26 mouse cellular contexts compared by ENCODE assay signal in genomic region chr1:162436672-162437071, GRCm38 (mm10). TPM values are rescaled to one million over a fixed set of nuclear protein-coding genes. Genes with fewer than 3 reads are reported as not detected.
A peak's percentile ranks its signal among the peaks of the same experiment; 100 is the strongest.
DNase-seq lines count a peak whose midpoint lies in the region; ATAC-seq and TF ChIP-seq lines count a peak whose summit lies in the region.
"Had no signal": no experiment of that assay in that cellular context is flagged by ENCODE, and none has a peak within 500 bp of the region (broad histone marks: within the 10 kb centered on the region; RNA-seq: fewer than 3 reads in every experiment).

No protein-coding gene starts in this region.

- H3K27me3 ChIP-seq in midbrain, embryonic 16.5 days (ENCODE audit: control insufficient read depth, insufficient read depth, low read depth, low read length), result no peaks in the 10 kb centered on the region
- no peaks in the 10 kb centered on the region for H3K27me3 ChIP-seq in midbrain, embryonic 15.5 days (replicated peaks)
- no peaks in the 10 kb centered on the region for H3K27me3 ChIP-seq in thymus, adult 2 months (ENCODE audit: control insufficient read depth, insufficient read depth, low read length)
- H3K27me3 ChIP-seq: embryonic facial prominence, embryonic 12.5 days; forebrain, embryonic 13.5 days; heart, embryonic 15.5 days; kidney, embryonic 15.5 days; liver, embryonic 15.5 days; lung, embryonic 15.5 days had no signal

- H3K4me2 ChIP-seq in midbrain, embryonic 16.5 days (ENCODE audit: low read length), result no peak overlapping the region
- no peak overlapping the region for H3K4me2 ChIP-seq in midbrain, embryonic 15.5 days
- H3K4me2 ChIP-seq: embryonic facial prominence, embryonic 12.5 days; forebrain, embryonic 13.5 days; heart, embryonic 15.5 days; kidney, embryonic 15.5 days; liver, embryonic 15.5 days; lung, embryonic 15.5 days had no signal

- DNase-seq in cerebellum, adult 11-12 months, result peak; percentile 77
- peak; percentile 79 for DNase-seq in cerebellum, adult 9-11 months
- DNase-seq in thymus, adult 2 months, result no peak
- DNase-seq in lung, postnatal 14 days, result no peak
- DNase-seq: adrenal gland, adult 8-10 months; gastrocnemius, adult 2 months; heart, postnatal 36 days; kidney, adult 11 months; kidney, postnatal 36 days; liver; lung, postnatal 4 days; thymus, postnatal 14 days had no signal

- H3K27ac ChIP-seq in midbrain, embryonic 16.5 days (ENCODE audit: low read length), result no peak overlapping the region
- H3K27ac ChIP-seq in midbrain, embryonic 15.5 days, result no peak overlapping the region
- no peak overlapping the region for H3K27ac ChIP-seq in thymus, adult 2 months (ENCODE audit: control insufficient read depth, insufficient read depth, low read length)
- H3K27ac ChIP-seq: embryonic facial prominence, embryonic 12.5 days; forebrain, embryonic 13.5 days; gastrocnemius, adult 2 months; heart, embryonic 15.5 days; kidney, embryonic 15.5 days; limb, embryonic 10.5 days; liver, embryonic 15.5 days; lung, embryonic 15.5 days had no signal

- no peak for TF ChIP-seq CTCF in thymus, adult 2 months (IDR thresholded peaks at IDR 0.05; ENCODE audit: borderline replicate concordance, control insufficient read depth, extremely low read depth, insufficient read depth, low read length, poor library complexity)

- no peak overlapping the region for H3K4me3 ChIP-seq in midbrain, embryonic 16.5 days (ENCODE audit: low read depth, low read length)
- H3K4me3 ChIP-seq in midbrain, embryonic 15.5 days, result no peak overlapping the region
- no peak overlapping the region for H3K4me3 ChIP-seq in thymus, adult 2 months (ENCODE audit: control insufficient read depth, insufficient read depth, low read length)
- H3K4me3 ChIP-seq: embryonic facial prominence, embryonic 12.5 days; erythroblast, embryonic 14.5 days; forebrain, embryonic 13.5 days; gastrocnemius, adult 2 months; heart, embryonic 15.5 days; kidney, embryonic 15.5 days; limb, embryonic 10.5 days; liver, embryonic 15.5 days; lung, embryonic 15.5 days had no signal

- no peak for TF ChIP-seq POLR2A in thymus, adult 2 months (IDR thresholded peaks at IDR 0.05; ENCODE audit: control insufficient read depth, extremely low read depth, insufficient read depth, low read length, poor library complexity)

- 0 out of 2 replicates have a peak, but pooled peaks have one; percentile 51 for ATAC-seq in midbrain, embryonic 16.5 days
- ATAC-seq in midbrain, embryonic 15.5 days (replicated peaks), result no peak
- ATAC-seq in erythroblast, adult 5-6 weeks (replicated peaks; ENCODE audit: low FRiP score, poor library complexity, severe bottlenecking), result no peak
- ATAC-seq: activated CD4-positive, CD25-positive, alpha-beta regulatory T cell, adult 4 months; forebrain, embryonic 13.5 days had no signal

- H3K36me3 ChIP-seq in midbrain, embryonic 16.5 days (ENCODE audit: control insufficient read depth, insufficient read depth, low read length), result no peaks in the 10 kb centered on the region
- no peaks in the 10 kb centered on the region for H3K36me3 ChIP-seq in midbrain, embryonic 15.5 days (replicated peaks)
- no peaks in the 10 kb centered on the region for H3K36me3 ChIP-seq in thymus, adult 2 months (ENCODE audit: control insufficient read depth, insufficient read depth, low read length)
- H3K36me3 ChIP-seq: embryonic facial prominence, embryonic 12.5 days; heart, embryonic 15.5 days; kidney, embryonic 15.5 days; limb, embryonic 10.5 days; liver, embryonic 15.5 days; lung, embryonic 15.5 days had no signal

- 86% methylated on average over 3 of the region's 3 CpGs for WGBS in midbrain, embryonic 16.5 days
- 90% methylated on average over 3 of the region's 3 CpGs for WGBS in midbrain, embryonic 15.5 days
- WGBS in thymus, adult 2 months, result 89% methylated on average over 3 of the region's 3 CpGs

- no peaks in the 10 kb centered on the region; the same call in 1 of the 2 replicates for H3K4me1 ChIP-seq in midbrain, embryonic 16.5 days (ENCODE audit: control insufficient read depth, insufficient read depth, low read length)
- no peaks in the 10 kb centered on the region for H3K4me1 ChIP-seq in midbrain, embryonic 15.5 days
- H3K4me1 ChIP-seq in thymus, adult 2 months (replicated peaks; ENCODE audit: control insufficient read depth, insufficient read depth, low read length), result no peaks in the 10 kb centered on the region
- H3K4me1 ChIP-seq: embryonic facial prominence, embryonic 12.5 days; forebrain, embryonic 13.5 days; heart, embryonic 15.5 days; kidney, embryonic 15.5 days; liver, embryonic 15.5 days had no signal

- no peak overlapping the region for H3K9ac ChIP-seq in midbrain, embryonic 16.5 days (ENCODE audit: low read depth, low read length)
- no peak overlapping the region for H3K9ac ChIP-seq in midbrain, embryonic 15.5 days
- H3K9ac ChIP-seq: embryonic facial prominence, embryonic 12.5 days; forebrain, embryonic 13.5 days; heart, embryonic 15.5 days; kidney, embryonic 15.5 days; liver, embryonic 15.5 days; lung, embryonic 15.5 days had no signal

- no peaks in the 10 kb centered on the region for H3K9me3 ChIP-seq in midbrain, embryonic 16.5 days (replicated peaks; ENCODE audit: control insufficient read depth, low read length, poor library complexity, severe bottlenecking)
- no peaks in the 10 kb centered on the region for H3K9me3 ChIP-seq in midbrain, embryonic 15.5 days
- H3K9me3 ChIP-seq: embryonic facial prominence, embryonic 12.5 days; forebrain, embryonic 13.5 days; heart, embryonic 15.5 days; kidney, embryonic 15.5 days; limb, embryonic 10.5 days; liver, embryonic 15.5 days; lung, embryonic 15.5 days had no signal

RNA-seq across cellular contexts. Expression of gene Dnm3, which starts 41.2 kb away (rescaled TPM):
- polyA plus RNA-seq in midbrain, embryonic 16.5 days (2015; fragmentation: Nextera tagmentation; extraction: Ambion mirVana), result 66.2 and 69.4 TPM in 2 replicates
- 55.7 and 67.6 TPM in 2 replicates for polyA plus RNA-seq in midbrain, embryonic 15.5 days (2015; fragmentation: Nextera tagmentation; extraction: Ambion mirVana)
- 1.1 TPM in 2 replicates for polyA plus RNA-seq in thymus, adult 2 months (2012; rRNA removed)
- not detected in 2 replicates for total RNA-seq in erythroblast, adult 5-6 weeks (2015; ENCODE audit: low replicate concordance)
- total RNA-seq in erythroblast, adult 5-6 weeks (2017; ENCODE audit: low replicate concordance), result 0.28 and 1.2 TPM in 2 replicates
- total RNA-seq: MEL; neutrophil, adult 5-6 weeks had no signal

Comparison
In these comparisons a context has a peak if more than half of its experiments do, and no peak if none do; other contexts are left out.
1. DNase-seq: peak in cerebellum, adult 11-12 months (single experiment) and cerebellum, adult 9-11 months (single experiment); none in thymus, adult 2 months (single experiment) and lung, postnatal 14 days (single experiment).
2. RNA of gene Dnm3, which starts 41.2 kb away (polyA plus RNA-seq): 66.2 to 69.4 TPM in midbrain, embryonic 16.5 days and 55.7 to 67.6 TPM in midbrain, embryonic 15.5 days; 1.1 TPM in thymus, adult 2 months; every median in the first group is over 10 times any median in the second.